Mouse (Mus musculus) midbrain, embryonic 11.5 days (tissue): ENCODE measurements at regions not wholly inside any gene's neighbourhood (a gene's known extent, or its start where the extent isn't known, plus 50 kb on each side); places are given as distances from the start of the nearest gene placed in this dataset.

Source experiments
- ATAC-seq: fragments of 200-750 bp; cut with Nextera tagmentation; 2 replicates; pipeline ENCODE4 v1.8.0; 2017; ENCODE audit warnings: moderate TSS enrichment, moderate library complexity; ENCODE audit not compliant: low FRiP score
- DNase-seq: peaks from one replicate; pipeline ENCODE4 v3.0.0; 2015; ENCODE audit warnings: low spot score; ENCODE audit errors: missing footprints
- H3K27ac ChIP-seq: fragments of 300-500 bp; sonication (generic); 2 replicates; pipeline ENCODE4 v1.5.1; 2014; ENCODE audit warnings: low read depth, low read length
- H3K27me3 ChIP-seq: fragments of 300-500 bp; sonication (generic); 2 replicates; pipeline ENCODE4 v1.6.1; 2014; ENCODE audit warnings: mild to moderate bottlenecking, low read length, moderate library complexity, mixed read lengths; ENCODE audit not compliant: control insufficient read depth, insufficient read depth
- H3K36me3 ChIP-seq: fragments of 300-500 bp; sonication (generic); 2 replicates; pipeline ENCODE4 v1.6.1; 2014; ENCODE audit warnings: mild to moderate bottlenecking, low read length, moderate library complexity, mixed read lengths; ENCODE audit not compliant: control insufficient read depth, insufficient read depth
- H3K4me1 ChIP-seq: fragments of 300-500 bp; sonication (generic); 2 replicates; pipeline ENCODE4 v1.6.1; 2014; ENCODE audit warnings: low read length; ENCODE audit not compliant: control insufficient read depth, insufficient read depth
- H3K4me2 ChIP-seq: fragments of 300-500 bp; sonication (generic); 2 replicates; pipeline ENCODE4 v1.6.1; 2014; ENCODE audit warnings: mild to moderate bottlenecking, moderate library complexity
- H3K4me3 ChIP-seq: fragments of 300-500 bp; sonication (generic); 2 replicates; pipeline ENCODE4 v1.5.1; 2014; ENCODE audit warnings: low read depth, low read length
- H3K9ac ChIP-seq: fragments of 300-500 bp; sonication (generic); 2 replicates; pipeline ENCODE4 v1.6.1; 2014; ENCODE audit warnings: low read length
- H3K9me3 ChIP-seq: fragments of 300-500 bp; sonication (generic); 2 replicates; pipeline ENCODE4 v1.6.1; 2016; ENCODE audit warnings: low read length; ENCODE audit not compliant: control insufficient read depth
- WGBS: fragments of 180-500 bp; shearing (Covaris S2); extraction: QIAGEN DNeasy Blood & Tissue Kit; methylation state at CpG from one replicate; pipeline ENCODE4 v1.1.7; 2014; 5-methylcytosine and 5-hydroxymethylcytosine counted together

DNA sequence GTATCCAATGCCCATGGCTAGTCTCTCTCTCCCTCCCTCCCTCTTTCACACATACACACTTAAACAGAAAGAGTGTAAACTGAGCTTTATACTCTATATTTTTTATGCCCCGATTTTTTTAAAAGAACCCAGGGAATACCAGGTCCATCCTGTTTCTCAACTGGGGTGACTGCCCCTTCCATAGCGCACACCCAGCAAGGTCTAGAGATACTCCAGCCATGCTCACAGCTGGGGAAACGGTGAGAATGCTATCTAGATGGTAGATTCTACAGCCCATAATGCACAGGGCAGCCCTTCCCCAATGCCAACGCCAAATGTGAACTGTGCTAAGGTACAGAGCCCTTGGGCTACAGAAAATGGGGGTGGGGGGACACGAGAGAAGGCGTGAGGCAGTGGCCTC lies 51.2 kb upstream of the Tln2 start:
- H3K4me3 ChIP-seq = no peak overlapping the region
- DNase-seq (peak; percentile 56), ATAC-seq (no peak)
- no peaks in the 10 kb centered on the region for H3K27me3 ChIP-seq
- 88% methylated on average over 6 of the region's 6 CpGs for WGBS
- H3K4me2 ChIP-seq = no peak overlapping the region
- no peaks in the 10 kb centered on the region for H3K36me3 ChIP-seq
- H3K9me3 ChIP-seq = no peaks in the 10 kb centered on the region
- no peak overlapping the region for H3K27ac ChIP-seq
- H3K4me1 ChIP-seq = no peaks in the 10 kb centered on the region
- H3K9ac ChIP-seq = no peak overlapping the region

GRCm38 (mm10) chr9:67611676-67612075 lies 52.2 kb upstream of the Tln2 start:
- ATAC-seq = no peak
- Histone ChIP-seq H3K27ac (no peak overlapping the region), H3K4me1 (no peaks in the 10 kb centered on the region), H3K4me2 (no peak overlapping the region), H3K9ac (no peak overlapping the region), H3K27me3 (no peaks in the 10 kb centered on the region), H3K9me3 (no peaks in the 10 kb centered on the region), H3K4me3 (no peak overlapping the region), H3K36me3 (no peaks in the 10 kb centered on the region)
- 86% methylated on average over 6 of the region's 6 CpGs for WGBS
- no peak for DNase-seq

GRCm38 (mm10) chr9:67612101-67612500 lies 52.6 kb upstream of the Tln2 start:
- H3K27me3 ChIP-seq = no peaks in the 10 kb centered on the region
- 95% methylated on average over 2 of the region's 2 CpGs for WGBS
- H3K4me1 ChIP-seq = no peaks in the 10 kb centered on the region
- no peak overlapping the region for H3K9ac ChIP-seq
- H3K27ac ChIP-seq = no peak overlapping the region
- no peaks in the 10 kb centered on the region for H3K36me3 ChIP-seq
- DNase-seq = no peak
- ATAC-seq = no peak
- no peak overlapping the region for H3K4me3 ChIP-seq
- H3K4me2 ChIP-seq = no peak overlapping the region
- no peaks in the 10 kb centered on the region for H3K9me3 ChIP-seq

DNA sequence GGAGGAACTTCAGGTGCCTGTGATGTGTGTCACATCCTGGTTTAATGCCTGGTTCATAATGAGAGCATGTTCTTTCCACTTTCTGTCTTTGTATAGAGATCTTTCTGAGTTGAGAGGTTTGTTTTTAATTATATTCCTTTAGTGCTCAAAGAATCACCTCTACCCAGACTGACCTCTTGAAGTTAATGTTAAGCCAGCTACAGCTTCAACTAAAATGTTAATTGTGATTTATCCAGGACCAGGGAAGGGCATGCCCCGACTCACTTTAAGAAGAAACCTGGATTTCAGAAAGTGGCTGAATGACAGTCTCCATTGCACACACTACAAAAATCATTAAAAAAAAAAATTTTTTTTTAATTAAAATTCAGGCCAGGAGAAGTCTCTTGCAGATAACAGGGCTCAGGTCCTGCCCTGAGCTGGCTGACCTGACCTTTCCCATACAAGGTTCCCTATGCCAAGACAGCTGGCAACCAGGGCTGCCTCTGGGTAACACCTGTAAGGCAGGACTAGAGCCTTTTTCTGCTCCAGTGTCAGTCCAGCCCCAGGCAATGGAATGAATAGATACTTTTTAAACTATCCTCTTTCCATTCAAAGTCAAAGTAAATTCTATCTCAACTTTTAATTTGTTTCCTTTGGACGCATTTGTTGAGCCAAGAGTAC lies 54.7 kb upstream of the Tln2 start:
- Histone ChIP-seq H3K36me3 (no peaks in the 10 kb centered on the region), H3K4me2 (no peak overlapping the region), H3K27me3 (no peaks in the 10 kb centered on the region), H3K4me3 (no peak overlapping the region), H3K9me3 (no peaks in the 10 kb centered on the region), H3K4me1 (no peaks in the 10 kb centered on the region; the same call in 1 of the 2 replicates), H3K27ac (no peak overlapping the region), H3K9ac (no peak overlapping the region)
- WGBS = 83% methylated on average over 2 of the region's 2 CpGs
- ATAC-seq (no peak), DNase-seq (peak; percentile 19)

DNA sequence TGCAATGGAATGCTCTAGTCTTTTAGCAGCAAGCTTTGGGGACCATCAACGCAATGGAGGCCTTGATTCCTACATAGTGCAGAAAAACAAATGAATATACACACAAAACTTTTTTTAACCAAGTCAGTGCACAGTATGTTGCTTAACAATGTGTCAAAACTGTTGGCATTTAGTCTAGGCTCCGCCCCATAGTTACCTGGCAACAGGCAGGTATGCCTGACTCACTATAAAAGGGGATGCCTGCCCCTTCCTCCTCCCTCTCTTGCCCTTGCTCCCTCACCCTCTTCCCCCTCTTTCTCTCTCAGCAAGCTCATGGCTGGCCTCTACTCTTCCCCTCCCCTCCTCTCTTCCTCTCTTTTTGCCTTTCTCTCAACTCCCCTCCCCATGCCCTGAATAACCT lies 56.7 kb upstream of the Tln2 start:
- 94% methylated on average over 2 of the region's 2 CpGs for WGBS
- H3K4me2 ChIP-seq = no peak overlapping the region

DNA sequence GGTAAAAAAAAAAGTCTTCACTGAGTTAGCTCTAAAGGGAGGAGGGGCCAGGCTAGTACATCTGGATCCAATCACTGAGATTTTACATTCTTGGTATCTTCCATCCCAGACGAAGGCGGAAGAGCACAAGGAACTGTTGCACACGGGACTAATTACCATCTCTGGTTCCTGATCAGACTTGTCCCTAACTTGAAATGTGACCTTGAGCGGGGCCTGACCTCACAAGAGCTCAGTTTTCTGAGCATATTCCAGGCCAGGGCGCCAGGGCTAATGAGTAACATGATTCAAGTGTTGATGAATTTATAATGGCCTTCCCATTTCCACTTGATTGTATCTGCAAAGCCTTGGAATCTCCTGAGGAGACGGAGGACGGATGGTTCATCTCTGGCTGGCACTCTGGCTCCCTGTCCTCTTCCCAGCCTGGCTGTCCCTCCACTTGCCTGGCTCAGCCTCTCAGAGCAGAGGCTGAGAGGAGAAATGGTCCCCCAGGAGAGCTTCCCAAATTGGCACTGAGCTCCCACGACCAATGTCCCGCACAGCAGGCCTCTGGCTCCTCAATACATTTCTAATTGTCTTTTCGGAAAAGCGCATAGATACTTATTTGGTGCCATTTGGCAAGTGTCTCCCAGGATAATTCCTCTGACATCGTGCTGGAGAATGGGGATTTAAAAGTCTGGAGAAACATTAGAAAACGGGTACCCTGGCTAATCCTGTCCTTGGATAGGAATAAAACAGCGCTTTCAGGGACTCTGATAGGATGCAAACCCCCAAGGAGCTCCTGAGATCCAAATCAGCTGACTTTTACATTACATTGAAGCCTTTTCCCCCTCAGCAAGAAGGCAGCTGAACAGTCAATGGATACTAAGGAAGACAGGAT lies 58.1 kb upstream of the Tln2 start:
- Histone ChIP-seq H3K4me3 (no peak overlapping the region), H3K36me3 (no peaks in the 10 kb centered on the region), H3K9me3 (no peaks in the 10 kb centered on the region), H3K27ac (no peak overlapping the region), H3K4me1 (no peaks in the 10 kb centered on the region; the same call in 1 of the 2 replicates), H3K27me3 (no peaks in the 10 kb centered on the region), H3K9ac (no peak overlapping the region), H3K4me2 (no peak overlapping the region)
- DNase-seq (peak; percentile 83), ATAC-seq (no peak)
- 49% methylated on average over 14 of the region's 14 CpGs for WGBS

More for the DNA sequence above, 56.7 kb upstream of the Tln2 start:
- ATAC-seq = no peak
- Histone ChIP-seq H3K4me1 (no peaks in the 10 kb centered on the region; the same call in 1 of the 2 replicates), H3K9me3 (no peaks in the 10 kb centered on the region), H3K4me3 (no peak overlapping the region), H3K36me3 (no peaks in the 10 kb centered on the region), H3K27me3 (no peaks in the 10 kb centered on the region), H3K27ac (no peak overlapping the region), H3K9ac (no peak overlapping the region)
- no peak for DNase-seq

DNA sequence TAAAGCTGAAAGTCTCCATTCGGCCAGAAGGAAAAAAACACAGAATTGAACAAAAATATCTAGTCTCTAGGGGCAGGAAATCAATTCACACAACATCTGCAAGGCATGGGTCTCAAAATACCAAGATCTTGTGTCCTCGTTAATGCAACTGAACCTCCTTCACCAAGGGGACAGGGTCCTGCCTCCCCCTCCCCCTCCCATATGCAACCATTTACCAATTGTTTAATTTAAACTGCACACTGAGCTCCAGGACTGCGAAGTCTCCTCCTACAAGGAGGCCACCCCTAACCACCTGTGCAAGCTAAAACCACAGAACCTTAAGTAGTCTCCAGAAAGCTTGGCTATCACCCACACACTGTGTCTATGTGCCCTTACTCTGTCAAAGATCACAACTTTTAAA lies 61.4 kb upstream of the Tln2 start:
- 72% methylated on average over 3 of the region's 3 CpGs for WGBS
- DNase-seq (no peak), ATAC-seq (no peak)
- Histone ChIP-seq H3K4me2 (no peak overlapping the region), H3K9me3 (no peaks in the 10 kb centered on the region), H3K4me3 (no peak overlapping the region), H3K4me1 (no peaks in the 10 kb centered on the region; the same call in 1 of the 2 replicates), H3K9ac (no peak overlapping the region), H3K36me3 (no peaks in the 10 kb centered on the region), H3K27me3 (no peaks in the 10 kb centered on the region), H3K27ac (no peak overlapping the region)

DNA sequence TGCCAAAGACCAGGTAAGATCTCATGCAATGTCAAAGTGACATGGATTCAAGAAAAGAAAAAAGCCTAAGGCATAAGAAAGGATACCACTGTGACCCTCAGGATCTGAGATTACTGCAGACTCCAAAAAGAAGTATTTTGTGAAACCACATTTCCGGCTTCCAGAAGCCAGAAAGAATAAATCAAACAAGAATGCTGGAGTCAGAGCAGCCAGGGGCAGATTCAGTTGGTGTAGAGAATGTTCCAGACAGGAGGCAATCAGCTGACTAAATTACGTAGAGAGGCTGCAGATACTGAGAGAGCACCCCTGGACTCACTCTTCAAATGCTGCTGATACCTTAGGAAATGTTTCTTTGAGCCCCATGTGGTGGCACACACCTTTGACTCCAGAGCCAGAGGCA lies 67.7 kb upstream of the Tln2 start:
- WGBS = 86% methylated on average over 2 of the region's 2 CpGs
- no peak for ATAC-seq
- H3K4me1 ChIP-seq = no peaks in the 10 kb centered on the region; the same call in 1 of the 2 replicates

GRCm38 (mm10) chr9:67629624-67630023 lies 70.1 kb upstream of the Tln2 start:
- DNase-seq (no peak), ATAC-seq (no peak)
- peaks cover 18% of the 10 kb centered on the region for H3K27me3 ChIP-seq
- 40% methylated on average over 6 of the region's 6 CpGs for WGBS
- H3K4me2 ChIP-seq = no peak overlapping the region
- H3K36me3 ChIP-seq = no peaks in the 10 kb centered on the region
- H3K4me3 ChIP-seq = no peak overlapping the region
- peaks cover 2% of the 10 kb centered on the region for H3K4me1 ChIP-seq
- no peak overlapping the region for H3K9ac ChIP-seq
- no peaks in the 10 kb centered on the region for H3K9me3 ChIP-seq
- no peak overlapping the region for H3K27ac ChIP-seq

More for the DNA sequence above, 67.7 kb upstream of the Tln2 start:
- DNase-seq = no peak
- Histone ChIP-seq H3K9ac (no peak overlapping the region), H3K9me3 (no peaks in the 10 kb centered on the region), H3K27ac (no peak overlapping the region), H3K36me3 (no peaks in the 10 kb centered on the region), H3K27me3 (peaks cover 13% of the 10 kb centered on the region; the same call in 1 of the 2 replicates), H3K4me2 (no peak overlapping the region), H3K4me3 (no peak overlapping the region)
